Mouse (Mus musculus) 416B (cell line): ENCODE data around the gene Gm28051.

ENCODE experiments used
- DNase-seq: peaks from one replicate; pipeline ENCODE4 v3.0.0; 2011; ENCODE audit warnings: low read depth

Gene Gm28051

DNA sequence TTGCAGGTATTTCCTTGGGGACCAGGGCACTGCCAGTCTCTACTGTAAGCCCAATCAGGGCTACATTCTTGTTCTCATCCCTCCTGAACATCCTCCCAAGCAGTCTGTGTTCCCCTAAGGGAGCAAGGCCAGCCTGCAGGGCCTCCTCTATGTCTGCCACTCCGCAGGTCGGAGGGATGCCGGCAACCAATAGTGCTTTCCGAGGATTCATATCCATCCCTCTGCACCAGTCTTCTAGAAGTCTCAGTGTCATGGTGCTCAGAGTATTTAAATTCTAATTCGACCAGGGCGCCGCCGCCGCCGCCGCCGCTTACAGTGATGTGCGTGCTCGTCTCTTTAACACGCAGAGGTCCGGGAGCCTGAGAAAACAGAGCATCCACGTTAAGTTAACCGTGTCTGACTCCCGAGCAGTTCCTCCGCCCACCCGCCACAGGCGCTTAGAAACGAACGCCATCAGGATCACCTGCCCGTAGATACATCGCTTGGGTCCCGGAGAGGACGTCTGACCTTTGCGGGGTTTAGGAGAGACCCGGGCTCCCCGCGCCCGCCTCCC is 14.5 kb downstream of the Gm28051 start:
- no peak for DNase-seq

DNA sequence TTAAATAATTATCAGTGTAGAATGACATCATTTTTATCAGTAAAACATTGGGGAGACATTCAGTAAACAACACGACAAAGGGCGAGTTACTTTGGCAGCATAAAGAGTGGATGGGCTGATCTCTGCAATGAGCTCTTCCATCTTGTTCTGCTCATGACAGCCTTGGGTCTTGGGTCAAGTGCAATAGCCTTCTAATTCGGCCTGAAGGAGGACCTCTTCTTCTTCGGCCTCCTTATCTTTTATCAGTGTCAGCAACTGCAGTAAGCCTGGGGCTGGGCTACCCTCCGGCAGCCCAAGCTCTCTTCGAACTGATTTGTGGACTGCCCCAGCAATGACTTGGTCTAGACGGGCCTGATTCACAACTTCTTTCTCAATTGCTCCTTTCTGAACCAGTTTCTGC is 15.5 kb downstream of the Gm28051 start:
- DNase-seq, result no peak

- DNase-seq, result peak; percentile 59
These were observed 17.3 kb downstream of the Gm28051 start for GRCm38 (mm10) chr12:102740285-102740684.

DNA sequence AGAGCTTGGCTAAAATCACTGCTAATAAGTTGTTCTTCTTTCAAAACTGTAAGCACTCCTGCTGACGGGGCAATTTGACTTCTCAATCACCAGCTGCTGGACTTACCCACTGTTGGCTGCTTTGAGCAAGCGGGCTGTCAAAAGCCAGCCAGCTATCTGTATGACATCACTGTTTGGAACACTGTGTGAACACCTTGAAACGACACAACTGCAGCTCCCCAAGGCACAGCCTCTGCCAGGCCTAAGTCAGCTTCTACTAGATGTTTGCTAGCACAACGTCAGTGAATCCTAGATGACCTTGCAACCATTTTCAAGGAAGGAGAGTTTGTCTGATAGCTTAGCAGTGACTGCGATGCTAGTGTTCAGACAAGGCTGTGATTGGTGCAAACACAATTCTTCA is 18.5 kb downstream of the Gm28051 start:
- DNase-seq, result no peak

GRCm38 (mm10) chr12:102733381-102733780 is 24.2 kb downstream of the Gm28051 start:
- DNase-seq, result peak; percentile 72

DNA sequence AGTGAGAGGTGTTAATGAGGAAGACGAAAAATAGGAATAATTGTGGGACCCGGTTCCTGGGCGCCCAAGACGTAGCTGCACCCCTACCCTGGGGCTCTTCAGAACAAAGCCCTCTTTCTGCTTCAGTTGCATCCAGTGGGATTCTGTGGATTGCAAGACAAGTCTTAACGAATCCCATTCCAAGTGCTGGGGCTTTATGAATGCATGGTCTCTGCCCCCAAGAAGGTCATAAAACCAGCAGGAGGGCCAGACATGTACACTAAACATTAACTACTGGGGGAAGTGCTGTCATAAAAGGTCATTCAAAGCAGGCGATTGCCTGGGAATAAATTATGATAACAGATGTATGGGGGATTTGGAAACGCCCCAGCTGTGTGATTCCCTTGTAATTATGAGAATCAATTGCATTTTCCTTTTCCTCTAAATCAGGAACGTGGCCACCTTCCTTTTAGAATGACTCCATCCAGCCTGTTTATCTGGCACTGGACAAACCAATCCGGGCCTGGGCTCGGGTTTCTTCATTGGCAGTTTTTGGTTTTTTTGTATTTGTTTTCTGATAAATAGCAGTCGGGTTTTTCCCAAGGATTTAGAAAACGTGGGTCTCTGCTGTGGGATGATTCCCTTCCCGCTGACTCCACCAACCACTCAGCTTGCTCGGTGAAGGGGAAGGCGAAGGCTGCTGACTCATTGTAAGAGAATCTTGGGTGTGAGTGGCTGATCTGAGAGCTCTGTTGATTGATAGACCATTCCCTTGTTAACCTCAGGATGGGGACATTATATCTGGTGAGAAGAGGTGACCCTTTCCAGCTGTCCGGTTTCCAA is 26.6 kb downstream of the Gm28051 start:
- no peak for DNase-seq

- DNase-seq, result peak; percentile 41
These were observed 27.4 kb downstream of the Gm28051 start for GRCm38 (mm10) chr12:102729855-102730797.

- DNase-seq, result peak; percentile 49
These were observed 31.8 kb downstream of the Gm28051 start for GRCm38 (mm10) chr12:102725761-102726175.

GRCm38 (mm10) chr12:102725146-102725545 is 32.4 kb downstream of the Gm28051 start:
- DNase-seq, result no peak

DNA sequence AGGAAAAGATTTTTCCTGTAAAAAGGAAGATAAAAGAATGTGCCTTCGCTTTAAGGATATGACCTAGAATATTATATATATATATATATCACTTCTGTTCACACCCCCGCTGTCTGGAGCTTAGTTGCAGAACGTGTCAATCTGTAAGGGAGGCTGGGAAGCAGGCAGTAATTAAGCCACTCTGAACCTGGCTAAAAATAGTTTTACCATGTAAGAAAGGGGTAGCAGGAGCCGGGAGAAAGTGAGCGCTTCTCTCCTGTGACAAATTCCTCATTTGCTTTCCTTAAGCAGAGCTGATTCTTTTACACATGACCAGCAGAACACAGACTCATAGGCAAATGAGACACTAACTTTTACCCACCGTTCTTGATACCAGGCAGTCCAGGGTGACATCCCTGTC is 33.7 kb downstream of the Gm28051 start:
- DNase-seq, result no peak

DNA sequence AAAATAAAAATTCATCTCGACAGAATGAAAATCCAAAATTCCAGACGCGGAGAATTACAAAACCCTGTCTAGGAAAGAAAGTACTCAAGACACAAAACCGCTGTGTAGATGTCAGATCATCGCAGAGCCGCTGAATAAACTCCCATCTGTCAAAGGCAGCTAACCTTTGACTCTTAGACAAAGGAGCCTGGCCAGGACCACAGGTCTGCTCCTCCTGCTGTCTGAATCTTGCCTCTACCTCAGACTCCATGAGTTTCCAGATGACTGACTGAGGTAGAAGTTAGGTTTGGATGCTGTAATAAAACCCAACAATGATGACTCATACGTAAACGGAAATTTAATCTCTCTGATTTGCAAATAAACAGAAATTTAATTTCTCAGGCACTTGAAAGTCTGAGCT is 34.6 kb downstream of the Gm28051 start:
- DNase-seq, result peak; percentile 45

GRCm38 (mm10) chr12:102722451-102722850 is 35.1 kb downstream of the Gm28051 start:
- no peak for DNase-seq

DNA sequence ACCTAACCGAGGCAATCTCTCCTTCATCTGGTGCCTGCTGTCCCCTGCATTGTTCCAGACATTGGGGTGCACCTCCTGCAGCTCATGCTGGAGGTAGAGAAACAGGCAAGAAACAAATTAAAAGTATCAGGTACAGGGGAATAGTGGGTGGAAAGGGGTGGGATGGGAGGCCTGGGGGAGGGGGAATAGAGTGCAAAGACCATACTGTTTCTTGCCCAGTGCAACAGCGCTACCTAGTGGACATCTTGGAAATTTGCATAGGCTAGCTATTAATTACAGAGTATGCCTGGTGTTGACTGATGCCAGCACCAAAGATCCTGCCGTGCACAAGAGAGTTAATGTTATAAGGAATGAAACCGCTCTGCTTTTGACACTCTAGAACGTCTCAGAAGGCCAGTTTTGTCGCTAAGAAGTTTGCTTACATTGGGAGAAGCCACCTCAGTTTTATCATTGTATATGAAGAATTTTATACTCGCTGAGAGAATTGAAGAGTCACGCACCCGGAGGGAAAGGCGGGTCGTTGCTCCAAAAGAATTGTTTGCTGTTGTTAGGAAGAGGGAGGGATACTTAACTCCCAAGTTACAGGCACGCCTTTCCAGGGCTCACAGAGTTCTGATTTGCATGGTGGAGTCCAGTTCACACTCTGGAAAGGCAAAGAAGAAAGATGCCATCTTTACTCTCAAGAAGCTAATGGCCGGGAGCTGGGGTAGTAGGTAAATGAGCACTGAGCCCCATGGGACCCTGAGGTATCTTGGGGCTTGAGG is 37.8 kb downstream of the Gm28051 start:
- DNase-seq, result peak; percentile 56

DNA sequence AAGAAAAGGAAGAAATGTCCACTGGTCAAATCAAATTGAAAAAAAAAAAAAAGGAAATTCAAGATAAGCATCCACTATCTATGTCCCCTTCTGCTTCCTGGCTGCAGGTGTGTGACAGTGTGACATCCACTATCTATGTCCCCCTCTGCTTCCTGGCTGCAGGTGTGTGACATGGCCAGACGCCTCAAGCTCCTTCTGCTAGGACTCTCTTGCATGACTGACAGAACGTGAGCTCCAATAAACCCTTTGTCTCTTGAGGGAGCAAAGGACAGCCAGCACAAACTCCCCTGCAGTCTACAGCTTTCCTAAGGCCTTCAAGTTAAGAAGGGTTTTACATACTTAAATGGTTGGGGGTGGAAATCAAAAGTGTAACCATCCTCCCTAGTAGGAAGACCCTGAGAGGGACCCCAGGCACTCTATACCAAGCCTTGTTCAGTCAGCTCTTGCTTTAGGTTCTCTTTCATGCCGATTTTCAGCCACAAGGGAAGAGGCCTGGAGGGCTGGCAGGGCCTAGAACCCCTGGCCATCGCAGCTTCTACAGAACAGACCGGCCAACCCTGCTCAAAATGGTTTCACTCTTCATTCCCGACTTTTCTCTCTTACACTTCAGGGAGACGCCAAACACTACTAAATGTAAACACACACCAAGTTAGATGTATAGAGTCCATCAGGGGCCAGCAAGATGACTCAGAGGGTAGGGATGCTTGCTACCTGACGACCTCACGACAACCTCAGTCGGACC is 42.7 kb downstream of the Gm28051 start:
- no peak for DNase-seq

- DNase-seq, result no peak
These were observed 43.4 kb downstream of the Gm28051 start for GRCm38 (mm10) chr12:102714116-102714515.

DNA sequence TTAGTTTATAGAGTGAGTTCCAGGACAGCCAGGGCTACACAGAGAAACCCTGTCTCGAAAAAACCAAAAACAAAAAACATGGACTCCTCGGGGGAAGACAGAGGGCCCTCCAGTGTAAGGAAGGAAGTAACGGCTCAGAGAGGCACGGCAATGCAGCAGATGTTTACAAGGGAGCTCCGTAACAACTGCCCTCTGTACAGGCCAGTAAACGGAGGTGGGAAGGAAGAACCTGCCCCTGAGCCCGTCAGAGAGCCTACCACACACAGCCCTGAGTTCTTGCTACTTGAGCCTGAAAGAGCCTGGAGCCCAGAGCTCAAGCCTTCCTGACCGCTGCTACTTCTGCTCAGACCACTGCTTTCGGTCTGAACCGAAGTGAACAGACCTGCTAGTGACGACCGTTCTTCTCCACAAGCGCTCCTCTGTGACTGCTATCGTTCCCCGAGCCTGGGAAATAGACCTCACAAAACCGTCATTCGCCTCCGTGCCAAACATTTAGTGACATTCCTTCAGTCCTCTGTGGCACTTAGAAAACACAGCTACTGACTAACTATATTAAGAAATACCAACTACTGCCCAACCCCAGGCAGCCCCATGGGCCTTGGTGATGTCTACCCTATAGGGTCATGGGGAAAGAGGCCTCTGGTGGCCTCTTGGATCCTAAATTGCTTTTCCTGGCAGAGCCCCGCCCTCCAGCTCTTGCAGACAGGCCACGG is 44.3 kb downstream of the Gm28051 start:
- no peak for DNase-seq

DNA sequence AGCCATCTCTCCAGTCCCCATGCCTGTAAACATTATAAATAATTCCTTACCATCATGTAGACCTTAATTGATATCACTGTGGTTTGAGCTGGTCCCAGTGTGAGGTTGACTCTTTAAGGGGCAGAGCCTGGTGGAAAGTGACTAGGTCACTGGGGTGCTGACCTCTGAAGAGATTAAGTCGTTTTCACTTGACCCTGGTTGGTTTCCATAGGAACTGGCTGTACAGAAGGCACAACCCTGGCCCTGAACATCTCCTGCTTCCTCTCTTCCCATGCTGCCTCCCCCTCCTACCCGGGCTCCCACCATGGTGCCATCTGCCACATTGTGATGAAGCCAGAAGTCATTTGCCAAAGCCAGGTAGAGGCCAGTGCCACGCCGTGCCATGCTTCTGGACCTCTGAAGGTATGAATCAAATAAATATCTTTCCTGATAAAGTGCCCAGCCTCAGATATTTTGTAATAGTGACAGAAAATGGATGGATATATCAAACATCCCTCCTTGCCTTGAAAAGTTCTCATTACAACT is 46.7 kb downstream of the Gm28051 start:
- no peak for DNase-seq

GRCm38 (mm10) chr12:102709896-102710295 is 47.7 kb downstream of the Gm28051 start:
- DNase-seq, result no peak

- peak; percentile 73 for DNase-seq
These were observed 49.3 kb downstream of the Gm28051 start for GRCm38 (mm10) chr12:102708220-102708619.

DNA sequence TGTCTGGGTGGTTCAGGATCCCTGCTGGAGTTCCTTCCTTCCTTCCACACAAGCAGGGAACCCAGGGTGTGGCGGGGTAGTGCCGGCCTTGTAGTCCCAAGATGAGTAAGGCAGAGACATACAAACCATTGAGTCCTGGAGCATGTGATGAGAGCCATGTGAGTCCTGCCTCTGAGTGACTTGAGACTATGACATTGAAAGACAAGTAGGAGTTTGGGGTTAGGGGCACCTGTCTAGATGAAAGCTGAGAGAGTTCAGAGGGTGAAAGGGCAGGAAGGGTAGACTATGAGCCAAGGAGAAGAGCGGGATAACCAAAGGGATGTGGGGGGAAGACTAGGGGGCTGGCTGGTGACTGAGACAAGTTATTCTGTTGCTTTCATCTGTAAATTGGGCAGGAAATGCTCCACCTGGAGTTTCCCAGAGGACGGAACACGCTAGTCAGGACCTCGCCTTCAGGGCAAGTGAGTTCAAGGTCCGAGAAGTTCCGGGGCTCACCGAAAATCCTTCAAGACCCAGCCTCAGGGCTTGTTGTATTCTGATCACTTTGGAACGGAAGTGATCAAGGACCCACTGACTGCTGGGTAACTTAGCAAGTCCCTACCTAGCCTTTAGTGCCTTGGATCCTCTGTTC is 50.6 kb downstream of the Gm28051 start:
- no peak for DNase-seq
